Comparison of ENCODE assay signal across 8 mouse cellular contexts in genomic region chr2:128124693-128125092, GRCm38 (mm10). TPM values are rescaled to one million over a fixed set of nuclear protein-coding genes. Genes with fewer than 3 reads are reported as not detected.
DNase-seq lines count a peak whose midpoint lies in the region; ATAC-seq and TF ChIP-seq lines count a peak whose summit lies in the region.

No protein-coding gene starts in this region.

- peak overlapping the region; percentile 99 for H3K4me2 ChIP-seq in kidney, postnatal 0 days (ENCODE audit: low read length)
- H3K4me2 ChIP-seq in forebrain, embryonic 12.5 days: peak overlapping the region; percentile 98
- H3K4me2 ChIP-seq in limb, embryonic 15.5 days: peak overlapping the region; percentile 98

- H3K4me1 ChIP-seq in kidney, postnatal 0 days (replicated peaks; ENCODE audit: insufficient read depth, low read length): peaks cover 35% of the 10 kb centered on the region
- peaks cover 48% of the 10 kb centered on the region for H3K4me1 ChIP-seq in forebrain, embryonic 12.5 days
- peaks cover 55% of the 10 kb centered on the region for H3K4me1 ChIP-seq in limb, embryonic 15.5 days

- H3K4me3 ChIP-seq in kidney, postnatal 0 days (replicated peaks; ENCODE audit: low read depth, low read length): peak overlapping the region; percentile 78; the same call in 1 of the 2 replicates
- peak overlapping the region; percentile 74 for H3K4me3 ChIP-seq in forebrain, embryonic 12.5 days (replicated peaks)
- H3K4me3 ChIP-seq in limb, embryonic 15.5 days: peak overlapping the region; percentile 75

- no peak for TF ChIP-seq CTCF in kidney, postnatal 0 days (IDR thresholded peaks at IDR 0.05; ENCODE audit: low read depth)

- no peaks in the 10 kb centered on the region for H3K9me3 ChIP-seq in kidney, postnatal 0 days (replicated peaks; ENCODE audit: low read length)
- no peaks in the 10 kb centered on the region for H3K9me3 ChIP-seq in forebrain, embryonic 12.5 days
- no peaks in the 10 kb centered on the region for H3K9me3 ChIP-seq in limb, embryonic 15.5 days

- 21% methylated on average over 15 of the region's 15 CpGs for WGBS in kidney, postnatal 0 days
- WGBS in forebrain, embryonic 12.5 days: 4% methylated on average over 15 of the region's 15 CpGs
- 13% methylated on average over 15 of the region's 15 CpGs for WGBS in limb, embryonic 15.5 days

- ATAC-seq in kidney, postnatal 0 days (replicated peaks; ENCODE audit: low FRiP score, low read depth): no peak
- ATAC-seq in forebrain, embryonic 12.5 days (ENCODE audit: low FRiP score): no peak
- ATAC-seq in limb, embryonic 15.5 days (ENCODE audit: insufficient number of reproducible peaks, low FRiP score, low TSS enrichment, low read depth): no peak
- no peak for ATAC-seq in granulocyte monocyte progenitor cell, adult 5-6 weeks (replicated peaks; ENCODE audit: poor library complexity, severe bottlenecking)

- H3K27ac ChIP-seq in kidney, postnatal 0 days: no peak overlapping the region
- H3K27ac ChIP-seq in forebrain, embryonic 12.5 days: no peak overlapping the region
- H3K27ac ChIP-seq in limb, embryonic 15.5 days: no peak overlapping the region

- peaks cover 9% of the 10 kb centered on the region; the same call in 1 of the 2 replicates for H3K27me3 ChIP-seq in kidney, postnatal 0 days (ENCODE audit: insufficient read depth, low read length)
- peaks cover 58% of the 10 kb centered on the region for H3K27me3 ChIP-seq in forebrain, embryonic 12.5 days
- H3K27me3 ChIP-seq in limb, embryonic 15.5 days: peaks cover 31% of the 10 kb centered on the region

- H3K9ac ChIP-seq in kidney, postnatal 0 days (ENCODE audit: low read depth, low read length): no peak overlapping the region
- H3K9ac ChIP-seq in forebrain, embryonic 12.5 days: peak overlapping the region; percentile 59
- no peak overlapping the region for H3K9ac ChIP-seq in limb, embryonic 15.5 days

- no peak for DNase-seq in kidney, postnatal 0 days (ENCODE audit: low spot score)
- DNase-seq in kidney, postnatal 14 days: no peak
- DNase-seq in retina, embryonic 14.5 days (ENCODE audit: low spot score): peak; percentile 35
- DNase-seq in T-cell, adult 2 months (ENCODE audit: low spot score): no peak
- DNase-seq in kidney, postnatal 4 days: no peak

- peaks cover under 1% of the 10 kb centered on the region; the same call in 1 of the 2 replicates for H3K36me3 ChIP-seq in kidney, postnatal 0 days (ENCODE audit: insufficient read depth, low read length)
- H3K36me3 ChIP-seq in forebrain, embryonic 12.5 days (replicated peaks): no peaks in the 10 kb centered on the region
- H3K36me3 ChIP-seq in limb, embryonic 15.5 days: no peaks in the 10 kb centered on the region

RNA-seq across cellular contexts. Expression of gene Bcl2l11, which starts 1.1 kb away (rescaled TPM):
- 15.7 and 16.5 TPM in 2 replicates for polyA plus RNA-seq in kidney, postnatal 0 days (2015; fragmentation: Nextera tagmentation; extraction: Ambion mirVana)
- 18.8 and 19.6 TPM in 2 replicates for polyA plus RNA-seq in forebrain, embryonic 12.5 days (2016; fragmentation: Nextera tagmentation; extraction: Ambion mirVana)
- polyA plus RNA-seq in limb, embryonic 15.5 days (2015; fragmentation: Nextera tagmentation; extraction: Ambion mirVana): 16.0 and 19.7 TPM in 2 replicates
- 13.1 and 14.4 TPM in 2 replicates for total RNA-seq in granulocyte monocyte progenitor cell, adult 5-6 weeks (2014; fragmentation: Nextera tagmentation)
- total RNA-seq in granulocyte monocyte progenitor cell, adult 5-6 weeks (2017): 12.1 and 13.4 TPM in 2 replicates
